Mouse (Mus musculus) embryonic facial prominence, embryonic 11.5 days (tissue): Measurements from ENCODE around the gene Olfr1115. TPM values are rescaled to one million over a fixed set of nuclear protein-coding genes. Genes with fewer than 3 reads are reported as not detected.
"Not testable (repeated sequence)": the region's sequence is repeated elsewhere in the genome, so short reads cannot be mapped to it uniquely, and the experiment has no call there.

ENCODE experiments used
- ATAC-seq: fragments of 200-750 bp; cut with Nextera tagmentation; replicated peaks from 2 replicates; pipeline ENCODE4 v1.8.0; 2017; ENCODE audit warnings: low read depth; ENCODE audit not compliant: insufficient number of reproducible peaks, low FRiP score, low TSS enrichment
- DNase-seq: peaks from one replicate; pipeline ENCODE4 v3.0.0-alpha.2; 2015; ENCODE audit warnings: low spot score
- H3K27ac ChIP-seq: fragments of 300-500 bp; sonication (generic); replicated peaks from 2 replicates; pipeline ENCODE4 v1.5.1; 2014; ENCODE audit warnings: mild to moderate bottlenecking, low read depth, low read length, control low read depth
- H3K27me3 ChIP-seq: fragments of 300-500 bp; sonication (generic); 2 replicates; pipeline ENCODE4 v1.6.1; 2014; ENCODE audit warnings: mild to moderate bottlenecking, low read length, moderate library complexity, mixed read lengths; ENCODE audit not compliant: control insufficient read depth, insufficient read depth
- H3K36me3 ChIP-seq: fragments of 300-500 bp; sonication (generic); replicated peaks from 2 replicates; pipeline ENCODE4 v1.6.1; 2014; ENCODE audit warnings: low read depth, mild to moderate bottlenecking, low read length, moderate library complexity, mixed read lengths; ENCODE audit not compliant: control insufficient read depth, insufficient read depth
- H3K4me1 ChIP-seq: fragments of 300-500 bp; sonication (generic); 2 replicates; pipeline ENCODE4 v1.6.1; 2014; ENCODE audit warnings: low read length, mixed read lengths; ENCODE audit not compliant: control insufficient read depth, insufficient read depth
- H3K4me2 ChIP-seq: fragments of 300-500 bp; sonication (generic); 2 replicates; pipeline ENCODE4 v1.6.1; 2014; ENCODE audit warnings: low read depth, mild to moderate bottlenecking, control low read depth, low read length, moderate library complexity
- H3K4me3 ChIP-seq: fragments of 300-500 bp; sonication (generic); 2 replicates; pipeline ENCODE4 v1.5.1; 2014; ENCODE audit warnings: low read depth, low read length, control low read depth
- H3K9ac ChIP-seq: fragments of 300-500 bp; sonication (generic); replicated peaks from 2 replicates; pipeline ENCODE4 v1.6.1; 2014; ENCODE audit warnings: mild to moderate bottlenecking, control low read depth, low read length
- H3K9me3 ChIP-seq: fragments of 300-500 bp; sonication (generic); replicated peaks from 2 replicates; pipeline ENCODE4 v1.6.1; 2016; ENCODE audit warnings: mild to moderate bottlenecking, low read length, inconsistent platforms, mixed read lengths; ENCODE audit not compliant: control insufficient read depth
- WGBS: fragments of 180-500 bp; shearing (Covaris S2); extraction: QIAGEN DNeasy Blood & Tissue Kit; methylation state at CpG from one replicate; pipeline ENCODE4 v1.1.7; 2014; 5-methylcytosine and 5-hydroxymethylcytosine counted together
- microRNA-seq: library from miRNA; unstranded; fragments of <30 nt; microRNA quantifications from one replicate; pipeline ENCODE4, GENCODE M21; 2016; ENCODE audit warnings: borderline number of aligned reads
- polyA plus RNA-seq: library from polyadenylated mRNA; unstranded; fragments of >200 nt; fragmentation: Nextera tagmentation; extraction: Ambion mirVana; gene quantifications from 2 replicates; pipeline ENCODE4 v1.2.1, GENCODE M21; 2014

The Olfr1115 gene
- not detected in 2 replicates for polyA plus RNA-seq

DNA sequence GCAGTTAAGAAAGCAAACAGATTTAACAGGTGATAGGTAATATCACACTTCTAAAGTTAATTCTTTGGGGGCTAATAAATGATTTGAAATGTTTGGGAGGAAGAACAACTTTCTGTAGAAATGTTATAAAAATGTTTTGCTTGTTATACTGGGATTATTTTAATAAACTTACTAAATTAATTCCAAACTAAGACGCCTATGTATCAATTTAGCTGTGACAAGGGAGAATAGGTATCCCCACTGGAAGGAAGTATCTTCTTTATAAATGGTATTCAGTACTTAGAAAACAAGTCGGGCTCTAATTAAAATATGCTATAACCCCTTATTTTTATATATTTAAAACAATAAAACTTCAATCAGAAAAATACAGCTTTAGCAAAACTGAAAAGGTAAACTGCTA, at the start of gene Olfr1115:
TSS of gene Olfr1115 (plus strand) at position 301 of the 400 bp plus-strand sequence.
- Histone ChIP-seq H3K9ac (no peak within 1 kb of the TSS), H3K9me3 (no peaks in the 10 kb centered on the region), H3K27me3 (no peaks in the 10 kb centered on the region), H3K36me3 (no peaks in the 10 kb centered on the region), H3K4me2 (no peak within 1 kb of the TSS), H3K4me1 (no peaks in the 10 kb centered on the region), H3K4me3 (no peak within 1 kb of the TSS), H3K27ac (no peak within 1 kb of the TSS)
- 83% methylated on average over 2 of the region's 2 CpGs for WGBS
- ATAC-seq (no peak), DNase-seq (no peak)

DNA sequence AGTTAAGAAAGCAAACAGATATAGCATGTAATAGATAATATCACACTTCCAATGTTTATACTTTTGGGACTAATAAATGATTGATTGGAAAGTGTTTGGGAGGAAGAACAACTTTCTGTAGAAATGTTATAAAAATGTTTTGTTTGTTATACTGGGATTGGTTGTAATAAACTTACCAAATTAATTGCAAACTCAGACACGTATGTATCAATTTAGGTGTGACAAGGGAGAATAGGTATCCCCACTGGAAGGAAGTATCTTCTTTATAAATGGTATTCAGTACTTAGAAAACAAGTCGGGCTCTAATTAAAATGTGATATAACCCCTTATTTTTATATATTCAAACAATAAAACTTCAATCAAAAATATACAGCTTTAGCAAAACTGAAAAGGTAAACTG, 39.1 kb upstream of the Olfr1115 start, which contains the start of gene Olfr1113:
TSS of gene Olfr1113 (plus strand) at position 301 of the 400 bp plus-strand sequence.
- WGBS, result 82% methylated on average over 2 of the region's 2 CpGs
- no peaks in the 10 kb centered on the region for H3K4me1 ChIP-seq

DNA sequence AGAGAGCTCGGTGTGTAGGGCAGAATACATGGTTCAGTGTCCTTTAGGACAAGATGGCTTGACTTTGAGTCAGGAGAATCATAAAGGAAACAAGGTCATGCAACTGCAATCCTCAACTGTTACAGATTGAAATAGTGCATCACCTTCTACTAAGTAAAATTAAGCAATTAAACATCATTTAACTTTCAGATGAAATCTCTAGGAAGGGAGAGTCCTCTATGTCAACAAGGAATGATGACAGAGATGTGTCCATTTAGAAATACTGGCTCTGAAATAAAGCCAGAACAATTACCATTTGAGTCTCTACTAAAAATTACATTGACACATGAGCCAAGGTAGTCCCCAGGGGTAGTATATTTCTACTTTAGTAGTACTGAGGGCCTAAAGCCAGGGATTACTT, 19.4 kb downstream of the Olfr1115 start, which contains the start of gene Olfr1116:
TSS of gene Olfr1116 (plus strand) at position 301 of the 400 bp plus-strand sequence.
- WGBS, result 86% methylated on average over 1 of the region's 1 CpGs
- H3K9ac ChIP-seq, result no peak within 1 kb of the TSS
- no peaks in the 10 kb centered on the region for H3K36me3 ChIP-seq
- H3K9me3 ChIP-seq, result no peaks in the 10 kb centered on the region
- ATAC-seq, result no peak
- H3K27me3 ChIP-seq, result no peaks in the 10 kb centered on the region
- no peak within 1 kb of the TSS for H3K4me2 ChIP-seq
- H3K4me3 ChIP-seq, result no peak within 1 kb of the TSS
- no peak for DNase-seq
- H3K27ac ChIP-seq, result no peak within 1 kb of the TSS
- H3K4me1 ChIP-seq, result no peaks in the 10 kb centered on the region

More for the DNA sequence above, 39.1 kb upstream of the Olfr1115 start, which contains the start of gene Olfr1113:
- no peaks in the 10 kb centered on the region for H3K27me3 ChIP-seq
- no peak within 1 kb of the TSS for H3K27ac ChIP-seq
- H3K9me3 ChIP-seq, result no peaks in the 10 kb centered on the region
- DNase-seq (no peak), ATAC-seq (no peak)
- no peak within 1 kb of the TSS for H3K9ac ChIP-seq
- no peaks in the 10 kb centered on the region for H3K36me3 ChIP-seq
- H3K4me3 ChIP-seq, result no peak within 1 kb of the TSS
- no peak within 1 kb of the TSS for H3K4me2 ChIP-seq

DNA sequence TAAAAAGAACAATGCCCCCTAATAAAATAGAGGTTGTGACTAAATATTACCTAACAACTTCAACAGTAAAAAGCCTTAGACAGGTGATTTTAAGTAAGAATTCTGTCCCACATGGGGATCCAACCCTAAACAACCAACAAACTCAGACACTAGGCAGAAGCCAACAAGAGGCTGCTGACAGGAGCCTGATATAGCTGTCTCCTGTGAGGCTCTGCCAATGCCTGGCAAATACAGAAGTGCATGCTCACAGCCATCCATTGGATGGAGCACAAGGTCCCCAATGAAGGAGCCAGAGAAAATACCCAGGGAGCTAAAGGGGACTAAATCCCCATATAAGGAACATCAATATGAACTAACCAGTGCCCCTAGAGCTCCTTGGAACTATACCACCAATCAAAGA, 46.2 kb downstream of the Olfr1115 start:
- H3K4me3 ChIP-seq, H3K9ac ChIP-seq, H3K36me3 ChIP-seq, H3K4me2 ChIP-seq, DNase-seq, H3K27ac ChIP-seq, H3K9me3 ChIP-seq, ATAC-seq, H3K27me3 ChIP-seq, H3K4me1 ChIP-seq: not testable (repeated sequence)

Small RNA genes within 50 kb of the gene (microRNA-seq; reads per million reads assigned to microRNA genes)
- gene Gm27438, result not detected

Other genes starting within 250 kb of the Olfr1115 start
- gene Olfr1102, start 249.6 kb upstream of the Olfr1115 start, polyA plus RNA-seq, result not detected in 2 replicates
- gene Olfr1104, start 220.9 kb upstream of the Olfr1115 start, polyA plus RNA-seq, result not detected in 2 replicates
- gene Olfr1105, start 211.5 kb upstream of the Olfr1115 start, polyA plus RNA-seq, result not detected in 2 replicates
- not detected in 2 replicates for gene Olfr1106, start 195.7 kb upstream of the Olfr1115 start, polyA plus RNA-seq
- gene Olfr1107, start 172.2 kb upstream of the Olfr1115 start, polyA plus RNA-seq, result not detected in 2 replicates
- not detected in 2 replicates for gene Olfr1109, start 152.0 kb upstream of the Olfr1115 start, polyA plus RNA-seq
- not detected in 2 replicates for gene Olfr259, start 133.4 kb upstream of the Olfr1115 start, polyA plus RNA-seq
- not detected in 2 replicates for gene Olfr1110, start 107.7 kb upstream of the Olfr1115 start, polyA plus RNA-seq
- not detected in 2 replicates for gene Olfr1111, start 95.4 kb upstream of the Olfr1115 start, polyA plus RNA-seq
- not detected in 2 replicates for gene Olfr1112, start 60.2 kb upstream of the Olfr1115 start, polyA plus RNA-seq
- gene Olfr1113, start 39.0 kb upstream of the Olfr1115 start, polyA plus RNA-seq, result not detected in 2 replicates
- not detected in 2 replicates for gene Olfr1116, start 19.5 kb downstream of the Olfr1115 start, polyA plus RNA-seq
- gene Olfr1118, start 59.6 kb downstream of the Olfr1115 start, polyA plus RNA-seq, result not detected in 2 replicates
- not detected in 2 replicates for gene Olfr1120, start 106.8 kb downstream of the Olfr1115 start, polyA plus RNA-seq
- not detected in 2 replicates for gene Olfr1121, start 121.9 kb downstream of the Olfr1115 start, polyA plus RNA-seq
- gene Olfr1122, start 137.8 kb downstream of the Olfr1115 start, polyA plus RNA-seq, result not detected in 2 replicates
- gene Olfr1123, start 168.6 kb downstream of the Olfr1115 start, polyA plus RNA-seq, result not detected in 2 replicates
- gene Olfr1124, start 182.3 kb downstream of the Olfr1115 start, polyA plus RNA-seq, result not detected in 2 replicates
- not detected in 2 replicates for gene Olfr1126, start 205.9 kb downstream of the Olfr1115 start, polyA plus RNA-seq
- not detected in 2 replicates for gene Pramel7, start 249.1 kb downstream of the Olfr1115 start, polyA plus RNA-seq